Mouse (Mus musculus): ENCODE data around the gene Dip2c. TPM values are rescaled to one million over a fixed set of nuclear protein-coding genes. Genes with fewer than 3 reads are reported as not detected.

The Dip2c gene
- total RNA-seq, 2 experiments from 2014 or later = 70.4 to 72.8 TPM

DNA sequence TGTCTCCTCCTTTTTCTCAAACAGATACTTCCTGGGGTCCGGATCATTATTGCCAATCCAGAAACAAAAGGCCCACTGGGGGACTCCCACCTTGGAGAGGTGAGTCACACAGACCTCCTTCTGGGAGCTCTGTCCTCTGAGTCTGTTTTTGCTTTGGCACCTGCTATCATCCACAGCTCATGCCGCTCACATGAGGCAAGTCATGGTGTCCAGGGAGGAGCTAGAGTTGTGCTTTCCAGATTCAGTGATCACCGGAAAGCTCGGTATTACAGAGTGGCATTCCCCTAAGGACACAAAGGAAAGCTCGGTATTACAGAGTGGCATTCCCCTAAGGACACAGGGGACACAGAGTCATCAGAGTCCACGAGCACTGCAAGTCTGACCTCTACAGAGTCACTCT is 380.3 kb downstream of the Dip2c start:
- DNase-seq (ENCODE audit: low spot score in 2 of 2) = no peak

DNA sequence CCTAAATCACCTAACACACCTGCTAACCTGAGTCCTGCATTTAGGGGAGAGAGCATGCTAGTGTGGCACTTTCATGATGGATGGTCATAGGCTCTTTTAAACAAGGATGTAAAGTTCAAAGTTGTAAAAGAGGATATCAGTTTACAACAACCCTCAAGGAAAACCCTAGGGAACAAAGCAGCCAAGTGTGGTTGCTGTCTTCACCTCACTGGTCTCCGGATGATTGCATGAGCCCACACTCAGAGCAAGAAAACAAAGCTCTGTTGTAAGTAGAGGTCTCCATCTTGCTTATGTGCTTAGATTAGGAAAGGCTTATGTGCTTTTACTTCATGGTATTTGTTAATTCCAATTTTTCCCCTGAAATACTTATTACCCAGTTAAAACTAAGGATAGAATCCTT is 384.4 kb downstream of the Dip2c start:
- no peak for DNase-seq (ENCODE audit: low spot score in 2 of 2)

DNA sequence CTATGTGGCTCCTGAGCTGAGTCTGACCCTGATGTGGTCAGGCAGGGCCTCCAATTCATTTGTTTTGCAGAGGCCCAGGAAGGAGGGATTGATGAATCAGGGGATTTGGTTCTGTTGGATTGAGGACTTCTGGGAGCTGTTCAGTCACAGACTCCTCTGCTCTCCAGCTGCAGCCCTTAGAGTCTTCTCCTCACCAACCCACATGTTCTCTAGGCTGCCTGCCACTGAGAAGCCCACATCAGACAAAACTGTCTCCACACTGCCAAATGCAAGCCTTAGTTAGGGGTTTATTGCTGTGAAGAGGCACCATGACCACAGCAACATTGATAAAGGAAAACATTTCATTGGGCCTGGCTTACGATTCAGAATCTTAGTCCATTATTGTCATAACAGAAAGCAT is 387.3 kb downstream of the Dip2c start:
- no peak for DNase-seq (ENCODE audit: low spot score in 2 of 2)

DNA sequence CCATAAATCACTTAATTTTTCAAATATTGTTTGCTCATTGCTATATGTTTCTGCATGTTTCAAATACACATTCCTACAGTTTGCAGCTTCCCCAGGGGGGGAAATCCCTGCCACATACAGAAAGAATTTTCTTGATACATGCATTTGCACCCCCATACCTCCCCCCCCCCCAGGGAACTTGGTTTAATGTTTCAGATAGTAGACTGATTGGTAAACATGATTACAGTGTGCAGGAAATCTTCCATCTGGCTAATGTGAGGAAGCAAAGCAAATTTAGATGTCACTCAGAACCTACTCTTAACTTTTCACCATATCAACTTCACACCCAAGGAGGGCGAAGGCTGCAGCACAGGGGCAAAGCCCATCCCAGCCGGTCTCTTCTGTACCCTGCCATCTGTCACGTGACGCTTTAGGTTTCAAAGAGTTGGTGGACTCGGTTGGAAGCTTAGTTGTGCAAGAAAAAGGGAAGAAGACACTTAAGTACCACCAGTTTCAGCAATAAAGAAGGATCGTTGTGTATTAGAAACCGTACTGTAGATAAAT is 391.7 kb downstream of the Dip2c start:
- DNase-seq (ENCODE audit: low spot score in 2 of 2) = no peak

DNA sequence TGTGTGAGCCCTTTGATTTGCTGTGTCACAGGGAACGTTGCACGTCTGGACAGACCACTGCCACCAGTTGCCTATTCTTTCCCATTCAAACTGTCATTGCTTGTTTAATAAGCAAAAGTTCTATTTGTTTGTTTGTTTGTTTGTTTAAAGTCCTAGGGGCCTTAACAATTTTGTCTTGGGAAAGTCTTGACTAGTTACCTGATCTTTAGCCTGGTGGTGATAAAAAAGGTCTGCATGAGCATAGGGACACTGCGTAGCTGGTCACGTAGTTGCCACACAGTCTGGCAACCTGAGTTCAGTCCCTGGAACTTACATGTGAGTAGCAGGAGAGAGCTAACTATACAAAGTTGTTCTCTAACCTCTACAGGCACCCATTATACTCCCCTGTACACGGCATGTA is 392.9 kb downstream of the Dip2c start:
- no peak for DNase-seq (ENCODE audit: low spot score in 2 of 2)

DNA sequence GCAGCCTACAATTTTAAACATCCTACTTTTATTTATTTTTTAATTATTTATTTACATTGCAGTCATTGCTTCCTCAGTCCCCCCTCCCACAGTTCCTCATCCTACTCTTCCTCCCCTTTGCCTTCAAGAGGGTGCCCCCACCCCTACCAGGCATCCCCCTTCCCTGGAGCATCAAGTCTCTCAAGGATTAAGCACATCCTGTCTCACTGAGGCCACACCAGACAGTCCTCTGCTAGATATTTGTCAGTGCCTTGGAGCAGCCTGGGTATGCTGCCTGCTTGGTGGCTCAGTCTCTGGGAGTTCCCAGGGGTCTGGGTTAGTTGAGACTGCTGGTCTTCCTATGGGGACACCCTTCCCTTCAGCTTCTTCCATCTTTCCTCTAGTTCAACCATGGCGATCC is 397.8 kb downstream of the Dip2c start:
- no peak for DNase-seq (ENCODE audit: low spot score in 2 of 2)

DNA sequence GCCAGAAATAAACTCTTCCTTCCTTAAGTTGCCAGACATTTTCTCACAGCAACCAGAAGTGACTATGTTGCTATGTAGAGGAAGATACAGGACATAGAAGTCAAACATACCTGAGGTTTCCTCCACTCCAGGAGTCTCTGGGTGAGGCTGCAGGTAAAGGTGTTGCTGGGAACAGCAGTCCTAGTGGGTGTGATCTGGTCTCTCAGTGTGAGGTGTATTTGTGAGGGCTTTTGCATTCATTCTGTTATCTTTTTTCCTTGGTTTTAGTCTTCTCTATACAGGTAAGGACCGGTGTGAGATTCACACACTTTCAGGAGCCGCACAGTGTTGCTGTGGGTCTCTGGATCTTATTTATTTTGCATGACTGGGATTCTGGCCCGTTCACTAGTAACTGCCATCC is 405.2 kb downstream of the Dip2c start:
- no peak for DNase-seq (ENCODE audit: low spot score in 2 of 2)

DNA sequence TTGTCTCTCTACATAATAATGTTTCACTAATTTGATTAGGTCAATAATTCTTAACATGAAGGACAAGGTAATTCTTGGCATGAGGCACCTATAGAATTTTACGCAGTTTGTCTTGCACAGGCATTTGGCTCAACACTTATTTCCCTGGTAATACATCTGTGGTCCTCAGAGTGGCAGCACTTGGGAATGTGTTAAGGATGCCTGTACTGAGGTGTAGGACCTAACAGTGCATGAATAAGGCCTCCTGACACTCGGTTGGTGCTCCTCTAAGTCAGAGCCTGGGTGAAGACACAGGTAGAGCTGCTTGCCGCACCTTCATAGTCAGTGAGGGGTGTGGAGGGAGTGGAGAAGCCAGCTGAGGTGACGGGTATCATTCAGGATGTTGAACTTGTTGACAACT is 407.0 kb downstream of the Dip2c start:
- DNase-seq (ENCODE audit: low spot score in 2 of 2) = no peak

DNA sequence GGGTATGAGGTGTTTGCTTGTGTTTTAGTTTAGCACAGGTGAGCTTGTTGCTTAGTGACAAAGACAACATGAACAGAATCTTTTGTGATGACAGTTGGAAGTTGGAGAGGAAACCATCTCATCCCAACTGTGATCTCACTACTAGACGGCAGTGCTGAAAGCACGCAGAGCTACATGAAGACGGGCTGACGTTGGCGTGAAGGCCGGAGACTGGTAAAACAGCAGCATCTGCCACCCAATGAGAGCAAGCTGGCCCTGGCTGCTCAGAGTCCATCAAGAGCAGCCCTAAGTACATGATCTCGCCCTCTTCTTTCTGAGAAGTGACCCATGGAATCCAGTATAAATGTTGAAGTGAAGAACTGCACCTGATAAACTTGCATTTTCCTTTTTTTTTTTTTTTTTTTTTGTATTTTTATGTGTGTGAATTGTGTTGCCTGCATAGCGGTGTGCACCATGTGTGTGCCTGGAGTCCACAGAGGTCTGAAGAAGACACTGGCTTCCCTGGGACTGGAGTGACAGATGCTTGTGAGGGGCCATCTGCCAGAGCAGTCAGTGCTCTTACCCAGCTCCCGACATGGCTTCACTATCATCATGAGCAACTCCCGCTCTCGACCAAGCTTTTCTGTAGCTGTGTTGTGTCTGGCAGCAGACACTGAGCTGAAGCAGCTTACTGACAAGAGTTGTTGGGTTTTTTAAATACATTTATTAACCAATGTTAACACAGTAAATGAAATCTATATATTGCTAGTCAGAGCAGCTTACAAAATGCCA is 408.0 kb downstream of the Dip2c start:
- peak; percentile 30 to 49 for DNase-seq (ENCODE audit: low spot score in 2 of 2)

DNA sequence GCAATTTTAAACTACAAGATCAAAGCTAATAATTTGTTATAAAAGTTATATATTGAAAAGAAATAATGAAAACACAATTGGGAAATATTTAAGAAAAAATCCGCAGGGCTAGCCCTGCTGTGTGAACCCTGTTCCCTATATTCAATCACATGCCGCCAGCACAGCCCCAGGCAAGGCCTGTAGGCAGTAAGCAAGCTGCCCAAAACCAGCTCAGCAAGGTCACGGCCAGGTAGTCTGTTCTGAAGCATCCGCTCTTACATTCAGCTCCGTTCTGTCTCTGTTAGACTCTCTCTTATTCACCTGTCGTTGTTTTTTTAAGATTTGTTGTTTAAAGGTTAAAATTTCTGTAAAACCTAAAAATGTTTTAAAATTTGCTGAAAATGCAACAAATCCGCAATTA is 409.9 kb downstream of the Dip2c start:
- DNase-seq (ENCODE audit: low spot score in 2 of 2) = no peak

DNA sequence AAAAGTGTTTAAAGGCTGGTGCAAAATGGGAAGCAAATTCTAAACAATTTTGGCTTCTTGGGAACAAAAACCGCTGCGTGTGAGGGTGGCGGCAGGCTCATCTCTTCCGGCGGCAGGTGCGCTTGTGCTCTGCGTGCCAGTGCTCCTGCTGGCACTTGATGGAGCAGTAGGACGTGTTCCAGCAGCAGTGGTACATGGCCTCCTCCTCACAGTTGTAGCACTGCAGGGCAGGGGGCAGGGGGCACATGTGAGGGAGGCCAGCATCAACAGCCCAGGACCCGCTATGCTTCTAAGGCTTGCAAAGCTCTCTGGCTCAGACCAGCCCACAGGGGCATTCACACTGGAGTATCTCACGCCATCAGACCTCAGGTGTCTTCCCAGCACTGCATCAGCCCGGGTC is 410.4 kb downstream of the Dip2c start:
- DNase-seq (ENCODE audit: low spot score in 2 of 2) = no peak

DNA sequence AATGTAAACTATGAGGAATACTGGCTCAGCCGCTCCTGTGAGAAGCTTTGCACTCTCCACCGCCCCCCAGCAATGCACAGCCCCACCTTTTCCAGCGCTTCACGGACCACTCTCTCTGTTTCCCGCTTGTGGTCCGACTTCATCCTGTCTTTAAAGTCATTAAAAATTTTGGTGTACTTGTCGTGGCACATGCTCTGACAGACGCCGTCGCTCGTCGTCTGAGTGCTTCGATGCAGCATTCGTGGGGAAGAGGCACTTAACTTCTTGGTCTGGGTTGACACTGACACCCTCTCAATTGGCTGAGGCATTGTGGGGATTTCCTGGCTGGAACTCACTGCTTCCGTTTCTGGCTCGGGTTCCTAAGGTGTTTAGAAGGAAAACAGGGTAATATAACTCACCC is 413.0 kb downstream of the Dip2c start:
- peak in 1 of 2 experiments; percentile 8 for DNase-seq (ENCODE audit: low spot score in 2 of 2)

DNA sequence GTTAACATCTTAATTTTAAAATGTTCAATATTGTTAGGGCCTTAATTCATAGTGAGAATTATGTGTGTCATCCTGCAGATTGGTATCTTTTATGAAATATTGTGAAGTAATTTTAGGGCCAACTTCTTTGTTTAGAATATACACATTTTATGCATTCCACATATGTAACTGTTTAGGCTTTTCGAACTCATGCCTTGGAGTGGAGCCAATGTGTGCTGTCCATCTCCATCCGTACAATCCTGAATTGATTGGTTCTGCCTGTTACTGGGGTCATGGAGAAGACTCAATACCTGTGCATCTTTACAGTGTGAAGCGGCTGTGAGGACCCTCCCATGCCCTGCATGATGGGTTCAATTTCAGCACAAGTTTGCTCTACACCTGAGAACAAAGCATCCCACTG is 416.5 kb downstream of the Dip2c start:
- no peak for DNase-seq (ENCODE audit: low spot score in 2 of 2)

DNA sequence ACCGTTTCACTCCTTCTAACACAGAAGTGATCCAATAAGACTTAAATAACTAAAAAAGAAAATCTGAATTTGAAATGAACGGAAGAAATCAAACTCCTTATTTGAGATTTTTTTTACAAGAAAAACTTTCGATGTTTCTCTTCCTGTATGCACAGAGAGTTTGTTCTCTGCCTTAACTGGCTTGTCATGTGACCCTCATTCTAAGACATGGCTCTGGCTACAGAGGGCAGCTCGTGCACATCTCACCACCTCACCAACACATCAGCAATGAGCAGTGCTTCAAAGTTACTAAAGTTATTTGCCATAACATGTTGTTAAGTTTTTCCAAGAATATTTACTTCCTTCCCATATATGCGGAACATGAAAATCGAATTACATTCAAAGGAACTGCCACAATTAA is 418.3 kb downstream of the Dip2c start:
- DNase-seq (ENCODE audit: low spot score in 2 of 2) = no peak

DNA sequence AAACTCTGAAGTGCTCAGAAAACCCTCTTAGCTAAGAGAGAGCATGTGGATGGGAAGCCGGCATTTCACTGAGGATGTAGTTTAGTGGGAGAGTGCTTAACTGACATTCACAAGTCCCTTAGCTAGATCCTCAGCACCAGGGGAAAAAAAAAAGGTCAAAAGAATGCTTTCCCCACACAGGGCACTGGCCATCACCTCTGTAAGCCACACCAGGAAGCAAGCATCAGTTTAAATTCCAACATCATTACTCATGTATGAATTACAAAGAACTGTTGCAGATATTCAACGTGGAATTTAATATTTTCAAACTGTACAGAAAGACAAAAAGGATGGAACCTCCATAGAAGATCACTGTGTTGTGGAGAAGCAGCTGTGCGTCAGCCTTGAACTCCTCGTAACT is 419.1 kb downstream of the Dip2c start:
- no peak for DNase-seq (ENCODE audit: low spot score in 2 of 2)

DNA sequence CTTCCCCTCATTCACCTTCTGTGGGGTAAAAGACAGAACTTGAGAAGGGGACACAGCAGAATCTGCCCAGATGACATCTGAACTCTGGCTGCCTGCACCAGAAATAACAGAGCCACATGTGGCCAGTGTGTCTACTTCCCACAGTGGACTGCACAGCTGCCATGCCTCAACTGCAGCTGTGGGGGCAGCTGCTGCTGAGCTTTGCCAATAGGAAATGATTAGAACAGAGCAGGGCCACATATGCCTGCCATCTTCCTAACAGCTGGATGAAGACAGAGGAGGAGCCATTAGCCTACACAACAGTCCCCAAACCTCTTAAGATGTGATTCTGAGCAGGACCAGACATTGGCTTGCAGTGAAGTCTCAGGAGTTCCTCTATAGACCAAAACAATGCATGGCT is 419.5 kb downstream of the Dip2c start:
- no peak for DNase-seq (ENCODE audit: low spot score in 2 of 2)

DNA sequence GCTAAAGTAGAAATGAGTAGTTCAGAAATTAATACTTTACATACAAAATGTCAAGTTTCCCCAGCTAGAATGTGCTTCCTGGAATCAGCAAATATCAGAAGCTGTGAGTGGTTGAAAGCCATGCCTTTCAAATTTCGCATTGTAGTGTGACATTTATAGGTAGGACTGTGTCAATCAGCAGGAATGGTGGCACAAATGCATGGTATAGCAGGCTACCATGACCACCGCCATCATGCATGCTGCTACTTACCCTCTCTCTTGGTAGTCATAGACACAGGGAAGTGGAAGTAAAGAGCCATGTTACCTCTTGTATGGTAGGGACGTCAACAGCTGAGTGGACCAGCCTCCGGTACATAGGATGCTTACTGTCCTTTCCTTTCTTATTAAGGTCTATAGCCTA is 421.0 kb downstream of the Dip2c start:
- DNase-seq (ENCODE audit: low spot score in 2 of 2) = no peak

DNA sequence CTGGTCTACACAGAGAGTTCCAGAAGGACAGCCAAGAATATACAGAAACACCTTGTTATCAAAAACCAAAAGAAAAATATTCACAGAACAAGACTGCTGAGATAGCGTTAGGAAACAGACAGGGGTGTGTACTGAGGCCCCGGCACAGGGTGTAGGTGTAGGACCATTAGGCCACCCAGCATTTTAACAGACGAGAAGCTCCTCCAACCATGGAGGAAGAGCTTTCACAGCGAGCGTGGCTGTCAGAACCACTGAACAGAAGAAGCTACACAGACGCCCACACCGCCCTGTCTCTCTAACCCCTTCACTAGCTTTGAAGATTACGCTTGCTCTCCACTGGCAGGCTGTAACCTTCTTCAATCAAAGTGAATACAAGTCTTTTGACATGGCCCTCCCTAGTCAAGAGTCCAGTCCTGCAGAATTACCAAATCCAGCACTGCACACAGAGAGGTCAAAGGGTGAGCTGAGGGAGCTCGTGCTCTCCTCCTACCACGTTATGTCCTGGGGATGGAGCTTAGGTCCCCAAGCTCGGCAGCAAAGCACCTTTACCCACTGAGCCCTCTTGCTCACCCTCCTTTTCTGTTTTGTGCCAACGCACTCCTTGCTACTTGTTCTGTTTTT is 426.4 kb downstream of the Dip2c start:
- DNase-seq (ENCODE audit: low spot score in 2 of 2) = no peak

DNA sequence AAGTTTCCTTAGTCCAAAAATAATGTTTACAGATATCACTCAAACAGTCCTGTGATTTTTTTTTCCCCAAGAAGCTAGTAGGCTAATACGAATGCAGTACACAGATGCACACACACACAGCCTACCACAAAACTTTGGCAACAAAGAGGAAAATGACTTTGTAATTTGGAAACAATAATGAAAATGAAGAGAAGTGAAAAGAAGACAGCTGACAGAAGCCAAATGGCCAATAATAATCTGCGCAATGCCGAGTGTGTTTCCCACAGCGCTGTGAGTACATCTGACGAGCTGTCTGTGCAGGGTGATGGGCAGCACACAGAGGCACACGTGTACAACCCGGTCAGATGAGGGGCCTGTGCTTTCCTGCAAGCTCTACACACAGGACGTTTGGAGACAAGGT is 430.4 kb downstream of the Dip2c start:
- DNase-seq (ENCODE audit: low spot score in 2 of 2) = no peak

DNA sequence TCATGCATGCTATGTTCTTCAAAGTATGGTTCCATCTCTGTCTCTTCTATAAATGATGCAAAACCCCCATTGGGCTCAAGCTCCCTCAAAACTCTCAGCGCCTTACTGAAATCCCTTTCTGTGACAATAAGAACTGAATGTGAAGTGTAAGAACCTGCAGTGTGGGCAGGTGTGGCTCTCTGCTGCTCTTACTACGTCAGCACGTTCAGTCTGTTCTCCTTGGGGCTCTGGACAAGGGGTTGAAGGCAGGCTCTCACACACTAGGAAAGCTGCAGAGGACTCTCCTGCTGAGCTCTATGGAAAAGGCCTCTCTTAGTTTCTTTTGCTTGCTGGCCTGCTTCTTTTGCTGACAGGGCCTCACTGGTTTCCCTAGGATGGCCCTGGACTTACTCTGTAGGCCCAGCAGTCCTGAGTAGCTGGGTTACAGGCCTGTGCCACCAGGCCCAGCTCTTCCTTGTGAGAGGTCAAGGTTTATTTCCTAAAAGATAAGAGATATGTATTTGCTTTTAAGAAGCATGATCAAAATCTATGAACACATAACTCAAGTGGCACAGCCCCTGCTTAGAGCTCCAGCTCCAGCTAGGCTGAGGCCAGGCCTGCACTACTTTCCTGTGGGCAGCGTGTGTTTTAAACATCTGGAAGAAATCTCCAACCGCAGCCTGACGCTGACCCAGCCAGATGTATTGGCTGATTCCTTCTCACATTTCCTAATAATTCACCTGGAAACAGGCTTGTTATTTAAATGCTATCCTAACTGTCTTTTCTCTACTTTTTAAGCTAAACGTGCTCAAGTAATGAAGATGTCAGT is 432.3 kb downstream of the Dip2c start:
- no peak for DNase-seq (ENCODE audit: low spot score in 2 of 2)

DNA sequence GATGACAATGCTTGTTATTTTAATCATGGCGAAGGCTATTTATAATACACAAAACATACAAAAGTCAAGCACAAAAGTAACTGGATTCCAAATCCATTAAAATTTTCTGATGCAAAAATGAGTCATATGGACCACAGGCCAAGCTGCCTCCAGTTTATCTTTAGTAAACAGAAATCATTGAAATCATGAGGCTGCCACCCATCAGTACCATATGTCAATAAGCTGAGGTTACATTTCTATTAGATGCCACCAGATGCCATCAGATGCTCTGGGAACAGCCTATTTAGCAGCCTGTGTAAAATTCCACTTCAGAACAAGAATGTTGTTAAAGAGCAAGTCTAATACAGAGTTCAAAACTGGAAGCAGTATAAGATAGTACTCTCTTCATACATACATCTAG is 436.1 kb downstream of the Dip2c start:
- DNase-seq (ENCODE audit: low spot score in 2 of 2) = no peak

DNA sequence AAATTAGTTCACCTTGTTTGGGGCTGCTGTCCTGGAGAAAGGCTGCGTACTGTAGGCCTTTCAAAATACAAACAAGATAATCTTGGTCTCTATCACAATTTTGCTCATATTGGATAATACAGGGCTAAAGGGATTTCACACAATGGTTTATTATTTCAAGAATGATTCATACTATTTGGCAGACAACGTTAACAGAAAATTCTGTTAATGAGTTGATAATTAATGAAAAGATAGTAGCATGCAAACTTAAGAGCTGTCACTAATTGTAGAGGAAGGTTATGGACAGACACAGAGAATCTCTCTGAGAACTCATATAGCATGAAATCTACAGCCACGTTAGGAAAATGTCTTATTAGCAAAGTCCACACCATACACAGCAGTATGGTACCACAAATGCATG is 436.6 kb downstream of the Dip2c start:
- no peak for DNase-seq (ENCODE audit: low spot score in 2 of 2)

Measured in layer of hippocampus, postnatal 10 days (tissue).